Mouse (Mus musculus) kidney, postnatal 0 days (tissue): ENCODE data around the gene Gm6034. TPM values are rescaled to one million over a fixed set of nuclear protein-coding genes. Genes with fewer than 3 reads are reported as not detected.

Experiments used
- ATAC-seq: fragments of 200-750 bp; cut with Nextera tagmentation; replicated peaks from 2 replicates; pipeline ENCODE4 v1.8.0; 2017; ENCODE audit warnings: low read depth, moderate number of reproducible peaks, moderate TSS enrichment, moderate library complexity; ENCODE audit not compliant: low FRiP score
- DNase-seq: peaks from one replicate; pipeline ENCODE4 v3.0.0-alpha.2; 2016; ENCODE audit warnings: low spot score
- H3K27ac ChIP-seq: fragments of 300-500 bp; sonication (generic); 2 replicates; pipeline ENCODE4 v1.5.1; 2014; ENCODE audit warnings: mild to moderate bottlenecking
- H3K27me3 ChIP-seq: fragments of 300-500 bp; sonication (generic); 2 replicates; pipeline ENCODE4 v1.6.1; 2014; ENCODE audit warnings: low read length, mixed read lengths; ENCODE audit not compliant: insufficient read depth
- H3K36me3 ChIP-seq: fragments of 300-500 bp; sonication (generic); 2 replicates; pipeline ENCODE4 v1.6.1; 2014; ENCODE audit warnings: low read length, mixed read lengths; ENCODE audit not compliant: insufficient read depth
- H3K4me1 ChIP-seq: fragments of 300-500 bp; sonication (generic); replicated peaks from 2 replicates; pipeline ENCODE4 v1.6.1; 2014; ENCODE audit warnings: antibody characterized with exemption, low read length, mixed read lengths; ENCODE audit not compliant: insufficient read depth
- H3K4me2 ChIP-seq: fragments of 300-500 bp; sonication (generic); 2 replicates; pipeline ENCODE4 v1.6.1; 2014; ENCODE audit warnings: mild to moderate bottlenecking, low read length, moderate library complexity, mixed read lengths
- H3K4me3 ChIP-seq: fragments of 300-500 bp; sonication (generic); replicated peaks from 2 replicates; pipeline ENCODE4 v1.5.1; 2014; ENCODE audit warnings: low read depth, low read length
- H3K9ac ChIP-seq: fragments of 300-500 bp; sonication (generic); 2 replicates; pipeline ENCODE4 v1.6.1; 2014; ENCODE audit warnings: low read depth, low read length
- H3K9me3 ChIP-seq: fragments of 300-500 bp; sonication (generic); replicated peaks from 2 replicates; pipeline ENCODE4 v1.6.1; 2016; ENCODE audit warnings: low read length, inconsistent platforms, mixed read lengths
- CTCF ChIP-seq: IDR thresholded peaks from 2 replicates; pipeline ENCODE4 v1.5.1; 2016; ENCODE audit warnings: antibody characterized with exemption, low read depth, mild to moderate bottlenecking, moderate library complexity
- WGBS: fragments of 180-500 bp; shearing (Covaris S2); extraction: QIAGEN DNeasy Blood & Tissue Kit; methylation state at CpG from one replicate; pipeline ENCODE4 v1.1.7; 2014; 5-methylcytosine and 5-hydroxymethylcytosine counted together
- polyA plus RNA-seq: library from polyadenylated mRNA; unstranded; fragments of >200 nt; fragmentation: Nextera tagmentation; extraction: Ambion mirVana; gene quantifications from 2 replicates; pipeline ENCODE4 v1.2.1, GENCODE M21; 2015

Gm6034 gene
- polyA plus RNA-seq, 1 experiment from 2014 or later = not detected

DNA sequence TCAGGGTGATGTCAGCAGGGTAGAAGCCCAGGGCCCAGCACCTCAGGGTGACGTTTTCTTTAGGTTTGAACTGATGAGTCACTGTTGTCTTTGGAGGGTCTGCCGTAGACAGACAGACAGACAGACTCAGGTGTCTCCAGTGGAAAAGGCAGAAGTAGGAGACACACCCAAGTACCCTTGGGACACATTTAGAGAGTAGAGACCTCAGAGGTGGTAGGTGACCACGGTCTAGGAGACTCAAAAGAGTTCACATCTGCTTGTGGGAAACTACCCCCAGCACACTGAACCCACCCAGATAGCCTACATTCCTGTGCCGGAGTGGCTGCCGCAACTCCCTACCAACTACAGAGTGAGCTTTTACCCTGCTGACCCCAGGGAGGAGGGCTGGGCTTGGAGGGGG, 27.8 kb upstream of the Gm6034 start:
- Histone ChIP-seq H3K4me1 (no peaks in the 10 kb centered on the region), H3K9me3 (no peaks in the 10 kb centered on the region), H3K4me3 (no peak overlapping the region), H3K36me3 (peaks cover 3% of the 10 kb centered on the region; the same call in 1 of the 2 replicates), H3K27me3 (no peaks in the 10 kb centered on the region), H3K27ac (no peak overlapping the region), H3K4me2 (no peak overlapping the region), H3K9ac (no peak overlapping the region)
- no peak for ATAC-seq
- WGBS = 94% methylated on average over 5 of the region's 5 CpGs
- DNase-seq = no peak
- no peak for TF ChIP-seq CTCF

DNA sequence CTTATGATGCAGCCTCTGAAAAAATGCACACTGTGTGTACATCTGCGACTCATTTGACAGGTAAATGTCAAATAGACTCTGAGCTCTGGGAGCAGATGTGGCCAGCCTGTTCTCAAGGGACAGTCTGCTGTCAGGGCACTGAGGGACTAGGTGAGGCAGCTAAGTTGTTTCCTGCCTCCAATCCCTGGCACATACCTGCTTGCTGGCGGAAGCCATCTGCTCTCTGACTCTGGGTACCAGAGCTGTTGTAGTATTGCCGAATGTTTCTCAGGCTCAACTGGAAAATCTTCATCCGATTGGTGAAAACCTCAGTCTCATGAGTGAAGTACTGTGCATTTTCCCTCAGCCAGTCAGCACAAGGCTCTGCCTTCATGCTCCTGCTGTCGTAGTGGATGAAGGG, 25.7 kb upstream of the Gm6034 start:
- no peak overlapping the region for H3K27ac ChIP-seq
- no peak overlapping the region for H3K9ac ChIP-seq
- TF ChIP-seq CTCF = no peak
- no peaks in the 10 kb centered on the region for H3K27me3 ChIP-seq
- no peak for ATAC-seq
- 84% methylated on average over 5 of the region's 5 CpGs for WGBS
- no peaks in the 10 kb centered on the region for H3K4me1 ChIP-seq
- no peak for DNase-seq
- H3K9me3 ChIP-seq = no peaks in the 10 kb centered on the region
- H3K4me2 ChIP-seq = no peak overlapping the region
- no peak overlapping the region for H3K4me3 ChIP-seq
- peaks cover 3% of the 10 kb centered on the region; the same call in 1 of the 2 replicates for H3K36me3 ChIP-seq

DNA sequence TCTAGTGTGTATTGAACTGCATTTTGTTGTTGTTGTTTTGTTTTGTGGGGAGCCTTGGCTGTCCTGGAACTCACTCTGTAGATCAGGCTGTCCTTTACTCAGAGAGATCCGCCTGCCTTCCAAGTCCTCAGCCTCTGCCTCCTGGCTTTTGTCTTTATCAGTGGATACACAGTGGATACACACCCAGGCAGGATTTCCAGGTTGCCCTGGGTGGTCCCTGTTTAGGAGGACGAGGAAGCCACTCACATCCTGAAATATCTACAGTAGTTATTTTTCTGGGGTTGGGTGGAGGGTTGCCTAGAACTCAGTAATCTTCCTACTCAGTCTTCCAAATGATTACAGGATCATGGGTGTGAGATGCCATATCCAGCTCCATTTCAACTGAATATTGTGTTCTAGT, 23.8 kb upstream of the Gm6034 start:
- Histone ChIP-seq H3K27me3 (no peaks in the 10 kb centered on the region), H3K9ac (no peak overlapping the region), H3K4me1 (no peaks in the 10 kb centered on the region; the same call in 1 of the 2 replicates), H3K9me3 (no peaks in the 10 kb centered on the region), H3K27ac (no peak overlapping the region), H3K4me2 (no peak overlapping the region), H3K36me3 (peaks cover 3% of the 10 kb centered on the region; the same call in 1 of the 2 replicates), H3K4me3 (no peak overlapping the region)
- TF ChIP-seq CTCF = no peak
- DNase-seq = no peak
- 74% methylated on average over 2 of the region's 2 CpGs for WGBS
- ATAC-seq = no peak

DNA sequence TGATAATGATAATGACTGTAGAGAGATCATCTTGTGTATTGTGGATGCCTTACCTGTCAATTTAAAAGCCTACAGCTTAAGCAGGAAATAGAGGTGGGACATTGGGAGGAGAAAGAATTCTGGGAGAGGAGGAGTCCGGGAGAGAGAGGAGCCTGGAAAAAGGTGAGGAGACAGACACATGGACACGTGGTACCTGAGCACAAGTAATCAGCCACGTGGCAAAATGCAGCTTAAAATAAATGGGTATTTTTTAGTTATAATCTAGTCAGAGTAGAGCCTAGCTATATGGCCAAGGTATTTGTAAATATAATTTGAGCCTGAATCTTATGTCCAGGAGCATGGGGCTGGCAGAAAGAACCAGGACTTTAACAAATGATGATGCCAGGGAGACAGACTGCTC, 23.2 kb upstream of the Gm6034 start:
- ATAC-seq (no peak), DNase-seq (no peak)
- Histone ChIP-seq H3K27me3 (no peaks in the 10 kb centered on the region), H3K4me2 (no peak overlapping the region), H3K27ac (0 out of 2 replicates have a peak overlapping the region, but pooled peaks have one; percentile 66), H3K9me3 (no peaks in the 10 kb centered on the region), H3K9ac (no peak overlapping the region), H3K36me3 (0 out of 2 replicates have a peak, but pooled peaks cover under 1% of the 10 kb centered on the region), H3K4me1 (no peaks in the 10 kb centered on the region; the same call in 1 of the 2 replicates), H3K4me3 (no peak overlapping the region)
- TF ChIP-seq CTCF = no peak
- 68% methylated on average over 3 of the region's 3 CpGs for WGBS

DNA sequence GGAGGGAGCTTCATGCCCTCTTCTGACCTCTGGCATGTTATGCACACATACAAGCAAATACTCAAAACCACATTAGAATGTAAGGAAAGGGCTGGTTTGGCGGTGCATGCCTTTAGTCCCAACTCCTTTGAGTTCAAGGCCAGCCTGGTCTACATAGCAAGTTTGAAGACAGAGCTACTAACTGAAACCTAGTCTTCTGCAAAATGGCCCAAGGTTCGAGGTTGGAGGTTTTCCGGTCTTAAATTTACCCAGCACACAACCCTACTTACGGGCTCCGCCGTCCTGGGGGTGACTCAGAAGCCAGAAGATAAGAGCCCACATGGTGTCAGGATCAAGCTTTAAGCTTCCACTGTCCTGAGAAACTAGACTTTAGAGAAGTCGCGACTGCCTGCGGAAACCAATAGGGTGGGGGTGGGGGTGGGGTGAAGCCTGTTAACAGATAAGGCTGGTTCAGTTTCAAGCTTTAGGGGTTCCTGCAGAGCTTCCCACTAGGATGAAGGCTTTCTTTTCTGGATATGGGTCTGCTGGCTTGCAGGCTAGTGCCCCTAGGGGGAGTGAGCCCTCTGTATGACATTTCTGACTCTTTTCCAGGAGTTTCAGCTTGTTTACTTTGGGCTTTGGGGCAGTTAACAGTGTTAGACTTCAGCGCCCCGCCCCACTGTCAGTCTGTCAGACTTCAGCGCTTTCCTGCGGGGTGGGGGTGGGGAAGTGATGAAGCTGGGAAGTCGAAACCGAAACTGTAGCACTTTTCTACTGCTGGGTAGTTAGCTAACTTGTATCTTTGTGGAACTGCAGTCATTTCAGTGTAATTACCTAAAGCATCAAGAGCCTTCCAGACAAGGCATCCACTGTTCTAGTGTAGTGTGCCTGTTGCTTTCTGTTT, 22.3 kb upstream of the Gm6034 start, which contains the start of gene H2-T24:
Gene H2-T24, minus strand, starts transcription at position 370 of the 883 bp plus-strand sequence.
- DNase-seq = peak; percentile 85
- Histone ChIP-seq H3K27me3 (no peaks in the 10 kb centered on the region), H3K27ac (peak within 1 kb of the TSS; percentile 66; the same call in 1 of the 2 replicates), H3K9me3 (no peaks in the 10 kb centered on the region), H3K4me2 (peak within 1 kb of the TSS; percentile 31), H3K36me3 (no peaks in the 10 kb centered on the region), H3K4me3 (0 out of 2 replicates have a peak within 1 kb of the TSS, but pooled peaks have one; percentile 4), H3K4me1 (no peaks in the 10 kb centered on the region; the same call in 1 of the 2 replicates), H3K9ac (no peak within 1 kb of the TSS)
- ATAC-seq = peak; percentile 69
- peak; percentile 48 for TF ChIP-seq CTCF
- WGBS = 42% methylated on average over 15 of the region's 15 CpGs

DNA sequence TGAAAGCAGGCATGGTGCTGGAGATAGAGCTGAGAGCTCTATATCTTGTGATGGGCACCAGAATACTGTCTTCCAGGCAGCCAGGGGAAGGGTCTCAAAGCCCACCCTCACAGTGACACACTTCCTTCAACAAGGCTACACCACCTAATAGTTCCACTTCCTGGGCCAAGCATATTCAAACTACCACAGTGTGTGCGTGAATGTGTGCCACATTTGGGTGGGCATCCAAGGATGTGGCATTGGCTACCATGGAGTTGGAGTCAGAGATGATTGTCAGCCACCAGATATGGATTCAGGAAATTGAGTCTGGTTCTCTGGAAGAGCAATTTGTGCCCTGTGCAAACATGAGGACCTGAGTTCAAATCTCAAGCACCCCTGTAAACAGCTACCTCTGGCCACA, 21.5 kb upstream of the Gm6034 start:
- Histone ChIP-seq H3K27me3 (no peaks in the 10 kb centered on the region), H3K4me1 (no peaks in the 10 kb centered on the region; the same call in 1 of the 2 replicates), H3K4me3 (no peak overlapping the region), H3K36me3 (no peaks in the 10 kb centered on the region), H3K9ac (no peak overlapping the region), H3K4me2 (no peak overlapping the region), H3K9me3 (no peaks in the 10 kb centered on the region), H3K27ac (peak overlapping the region; percentile 66; the same call in 1 of the 2 replicates)
- 100% methylated on average over 1 of the region's 1 CpGs for WGBS
- DNase-seq = no peak
- no peak for ATAC-seq
- TF ChIP-seq CTCF = no peak
